Mouse (Mus musculus) myocyte (in vitro differentiated cells): ENCODE results near the gene Krt77.

Source experiments
- CEBPB ChIP-seq: IDR thresholded peaks from 2 replicates; pipeline ENCODE4 v1.6.1; 2011; ENCODE audit warnings: mild to moderate bottlenecking, moderate library complexity; ENCODE audit not compliant: poor library complexity, insufficient read depth, severe bottlenecking
- E2F4 ChIP-seq: IDR thresholded peaks from one replicate; pipeline ENCODE4 v1.6.1; 2011; ENCODE audit warnings: mild to moderate bottlenecking, control low read depth, moderate library complexity; ENCODE audit not compliant: insufficient read depth
- MAX ChIP-seq: IDR thresholded peaks from one replicate; pipeline ENCODE4 v1.6.1; 2011; ENCODE audit warnings: low read depth, mild to moderate bottlenecking, control low read depth
- MYOD1 ChIP-seq, 3 experiments: IDR thresholded peaks; one replicate each; pipeline ENCODE4 v1.6.1; 2011; ENCODE audit warnings: control low read depth in 2 of 3, low read depth in 2 of 3, mild to moderate bottlenecking in 2 of 3, moderate library complexity in 1 of 3; ENCODE audit not compliant: insufficient read length in 2 of 3, control insufficient read depth in 1 of 3
- MYOG ChIP-seq, 3 experiments: IDR thresholded peaks; one replicate each; pipeline ENCODE4 v1.6.1; 2011; ENCODE audit warnings: control low read depth in 2 of 3, low read depth in 2 of 3, mild to moderate bottlenecking in 2 of 3; ENCODE audit not compliant: insufficient read length in 2 of 3, control insufficient read depth in 1 of 3, insufficient read depth in 1 of 3
- POLR2A ChIP-seq: IDR thresholded peaks from one replicate; pipeline ENCODE4 v1.6.1; 2011; ENCODE audit warnings: low read depth, mild to moderate bottlenecking, control low read depth, moderate library complexity; ENCODE audit not compliant: insufficient read length
- POLR2AphosphoS2 ChIP-seq: IDR thresholded peaks from one replicate; pipeline ENCODE4 v1.6.1; 2011; ENCODE audit warnings: low read depth, control low read depth; ENCODE audit not compliant: insufficient read length
- REST ChIP-seq: IDR thresholded peaks from one replicate; pipeline ENCODE4 v1.6.1; 2011; ENCODE audit warnings: mild to moderate bottlenecking, control low read depth, moderate library complexity; ENCODE audit not compliant: insufficient read depth, insufficient read length
- SRF ChIP-seq: IDR thresholded peaks from one replicate; pipeline ENCODE4 v1.6.1; 2011; ENCODE audit warnings: low read depth; ENCODE audit not compliant: control insufficient read depth, insufficient read length
- TCF12 ChIP-seq: IDR thresholded peaks from one replicate; pipeline ENCODE4 v1.6.1; 2011; ENCODE audit warnings: mild to moderate bottlenecking, control low read depth; ENCODE audit not compliant: poor library complexity, insufficient read depth, severe bottlenecking
- TCF3 ChIP-seq: IDR thresholded peaks from one replicate; pipeline ENCODE4 v1.6.1; 2011; ENCODE audit warnings: low read depth, control low read depth; ENCODE audit not compliant: insufficient read length
- USF1 ChIP-seq: IDR thresholded peaks from one replicate; pipeline ENCODE4 v1.6.1; 2011; ENCODE audit warnings: low read depth, mild to moderate bottlenecking, control low read depth, moderate library complexity

DNA sequence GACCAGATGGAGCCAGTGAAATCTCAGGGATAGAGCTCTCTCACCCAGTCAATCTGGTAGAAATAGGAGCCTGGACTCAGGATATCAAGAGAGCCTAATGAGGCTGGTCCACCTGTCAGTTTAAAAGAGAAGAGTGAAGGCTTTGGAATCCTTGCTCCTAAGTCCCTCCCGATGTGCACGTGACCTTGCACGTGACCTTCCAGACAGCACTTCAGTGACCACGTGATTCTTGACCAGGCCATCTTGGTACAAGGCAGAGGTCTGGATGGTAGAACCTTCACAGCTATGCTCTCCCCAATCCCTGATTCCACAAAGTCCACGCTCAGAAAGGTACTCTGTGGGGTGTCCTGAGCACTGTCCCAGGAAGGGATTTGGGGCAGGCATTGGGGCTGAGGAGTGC, 35.3 kb upstream of the Krt77 start:
- TF ChIP-seq POLR2A (no peak), MAX (no peak), MYOD1 (IDR thresholded peaks at IDR 0.05; ENCODE audit: control insufficient read depth in 1 of 3, insufficient read length in 2 of 3, low read depth in 2 of 3) (no peak), USF1 (peak; percentile 7), E2F4 (no peak), SRF (no peak), CEBPB (no peak), TCF12 (no peak), POLR2AphosphoS2 (no peak), REST (no peak), MYOG (IDR thresholded peaks at IDR 0.05; ENCODE audit: control insufficient read depth in 1 of 3, insufficient read depth in 1 of 3, insufficient read length in 2 of 3, low read depth in 2 of 3) (no peak), TCF3 (no peak)
